Mouse (Mus musculus) E14TG2a.4 (cell line): ENCODE measurements around the gene Focad.

ENCODE experiments used
- CTCF ChIP-seq: conservative IDR thresholded peaks from 2 replicates; pipeline ENCODE4 v1.5.1; 2014; ENCODE audit warnings: low read length
- NANOG ChIP-seq: IDR thresholded peaks from 2 replicates; pipeline ENCODE4 v1.6.1; 2014; ENCODE audit warnings: borderline replicate concordance, low read length, mixed read lengths

GRCm38 (mm10) chr4:88187649-88188048 lies 93.2 kb downstream of the Focad start:
- TF ChIP-seq CTCF (no peak), NANOG (no peak)
